Mouse (Mus musculus) midbrain, embryonic 15.5 days (tissue): ENCODE data around the gene Pmm1. TPM values are rescaled to one million over a fixed set of nuclear protein-coding genes. Genes with fewer than 3 reads are reported as not detected.
"Not testable (repeated sequence)": the region's sequence is repeated elsewhere in the genome, so short reads cannot be mapped to it uniquely, and the experiment has no call there.

Source experiments
- ATAC-seq: fragments of 200-750 bp; cut with Nextera tagmentation; replicated peaks from 2 replicates; pipeline ENCODE4 v1.8.0; 2017; ENCODE audit warnings: moderate TSS enrichment
- H3K27ac ChIP-seq: fragments of 300-500 bp; sonication (generic); 2 replicates; pipeline ENCODE4 v1.5.1; 2015; ENCODE audit warnings: mild to moderate bottlenecking, inconsistent platforms
- H3K27me3 ChIP-seq: fragments of 300-500 bp; sonication (generic); replicated peaks from 2 replicates; pipeline ENCODE4 v1.6.1; 2015; ENCODE audit warnings: inconsistent platforms
- H3K36me3 ChIP-seq: fragments of 300-500 bp; sonication (generic); replicated peaks from 2 replicates; pipeline ENCODE4 v1.6.1; 2015; ENCODE audit warnings: inconsistent platforms
- H3K4me1 ChIP-seq: fragments of 300-500 bp; sonication (generic); 2 replicates; pipeline ENCODE4 v1.6.1; 2015; ENCODE audit warnings: inconsistent platforms
- H3K4me2 ChIP-seq: fragments of 300-500 bp; sonication (generic); 2 replicates; pipeline ENCODE4 v1.6.1; 2015; ENCODE audit warnings: inconsistent platforms, mild to moderate bottlenecking, moderate library complexity
- H3K4me3 ChIP-seq: fragments of 300-500 bp; sonication (generic); 2 replicates; pipeline ENCODE4 v1.5.1; 2015; ENCODE audit warnings: mild to moderate bottlenecking, inconsistent platforms
- H3K9ac ChIP-seq: fragments of 300-500 bp; sonication (generic); 2 replicates; pipeline ENCODE4 v1.6.1; 2015; ENCODE audit warnings: mild to moderate bottlenecking, inconsistent platforms
- H3K9me3 ChIP-seq: fragments of 300-500 bp; sonication (generic); 2 replicates; pipeline ENCODE4 v1.6.1; 2016; ENCODE audit warnings: inconsistent platforms
- WGBS: fragments of 180-500 bp; shearing (Covaris S2); methylation state at CpG from one replicate; pipeline ENCODE4 v1.1.7; 2015; ENCODE audit warnings: mixed read lengths; 5-methylcytosine and 5-hydroxymethylcytosine counted together
- polyA plus RNA-seq: library from polyadenylated mRNA; unstranded; fragments of >200 nt; fragmentation: Nextera tagmentation; extraction: Ambion mirVana; gene quantifications from 2 replicates; pipeline ENCODE4 v1.2.1, GENCODE M21; 2015

Pmm1 gene
- polyA plus RNA-seq, 1 experiment from 2014 or later = 84.3 TPM

DNA sequence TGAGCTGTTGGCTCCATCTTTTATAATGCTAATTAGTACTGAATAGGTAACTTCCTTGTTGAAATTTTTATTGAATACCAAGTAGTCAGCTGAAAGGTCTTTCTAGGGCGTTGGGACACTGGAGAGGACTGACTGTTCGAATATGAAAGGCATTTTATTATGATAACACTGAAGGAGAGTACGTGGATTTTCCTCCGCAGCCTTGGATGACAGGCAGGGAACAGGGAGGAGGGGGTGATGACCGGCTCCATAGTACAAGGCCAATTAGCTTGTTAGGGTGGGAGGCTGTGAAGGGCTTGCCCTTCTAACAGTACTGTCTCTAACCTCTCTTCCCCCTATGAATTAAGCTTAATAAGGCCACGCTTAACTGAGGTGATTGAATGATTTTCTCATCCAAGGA is 8.9 kb upstream of the Pmm1 start:
- not testable (repeated sequence) for ATAC-seq, H3K4me3 ChIP-seq, H3K27me3 ChIP-seq, H3K4me2 ChIP-seq, H3K27ac ChIP-seq, H3K9ac ChIP-seq, H3K4me1 ChIP-seq, H3K9me3 ChIP-seq, H3K36me3 ChIP-seq
- WGBS = 69% methylated on average over 6 of the region's 6 CpGs

- Histone ChIP-seq H3K27me3 (no peaks in the 10 kb centered on the region), H3K4me2 (no peak overlapping the region), H3K27ac (no peak overlapping the region), H3K9me3 (0 out of 2 replicates have a peak, but pooled peaks cover 2% of the 10 kb centered on the region), H3K4me1 (no peaks in the 10 kb centered on the region), H3K36me3 (no peaks in the 10 kb centered on the region), H3K4me3 (no peak overlapping the region), H3K9ac (no peak overlapping the region)
- whole genome bisulfite sequencing = 79% methylated on average over 7 of the region's 7 CpGs
- no peak for ATAC-seq
These were observed 8.4 kb upstream of the Pmm1 start for GRCm38 (mm10) chr15:81969173-81969572.

GRCm38 (mm10) chr15:81968447-81968846 is 7.7 kb upstream of the Pmm1 start:
- no peaks in the 10 kb centered on the region for H3K36me3 ChIP-seq
- H3K27ac ChIP-seq = no peak overlapping the region
- H3K9me3 ChIP-seq = 0 out of 2 replicates have a peak, but pooled peaks cover 2% of the 10 kb centered on the region
- no peak overlapping the region for H3K9ac ChIP-seq
- no peak overlapping the region for H3K4me3 ChIP-seq
- ATAC-seq = no peak
- 80% methylated on average over 2 of the region's 2 CpGs for WGBS
- no peak overlapping the region for H3K4me2 ChIP-seq
- no peaks in the 10 kb centered on the region for H3K4me1 ChIP-seq
- H3K27me3 ChIP-seq = no peaks in the 10 kb centered on the region

GRCm38 (mm10) chr15:81967821-81968220 is 7.1 kb upstream of the Pmm1 start:
- Histone ChIP-seq H3K36me3 (no peaks in the 10 kb centered on the region), H3K9me3 (0 out of 2 replicates have a peak, but pooled peaks cover 2% of the 10 kb centered on the region), H3K27me3 (no peaks in the 10 kb centered on the region), H3K27ac (no peak overlapping the region), H3K4me2 (no peak overlapping the region), H3K9ac (no peak overlapping the region), H3K4me3 (no peak overlapping the region), H3K4me1 (no peaks in the 10 kb centered on the region)
- WGBS = 88% methylated on average over 5 of the region's 5 CpGs
- ATAC-seq = no peak

- H3K36me3 ChIP-seq = no peaks in the 10 kb centered on the region
- H3K9ac ChIP-seq = no peak overlapping the region
- H3K4me1 ChIP-seq = no peaks in the 10 kb centered on the region
- H3K9me3 ChIP-seq = no peaks in the 10 kb centered on the region
- H3K27me3 ChIP-seq = no peaks in the 10 kb centered on the region
- no peak overlapping the region for H3K4me2 ChIP-seq
- H3K4me3 ChIP-seq = no peak overlapping the region
- 85% methylated on average over 12 of the region's 14 CpGs for WGBS
- no peak for ATAC-seq
- H3K27ac ChIP-seq = no peak overlapping the region
These were observed 5.5 kb upstream of the Pmm1 start for GRCm38 (mm10) chr15:81966062-81966829.

GRCm38 (mm10) chr15:81964980-81965545 is 4.3 kb upstream of the Pmm1 start:
- no peak for ATAC-seq
- H3K4me2 ChIP-seq = no peak overlapping the region
- no peak overlapping the region for H3K9ac ChIP-seq
- no peaks in the 10 kb centered on the region for H3K36me3 ChIP-seq
- no peak overlapping the region for H3K27ac ChIP-seq
- no peaks in the 10 kb centered on the region for H3K27me3 ChIP-seq
- no peaks in the 10 kb centered on the region for H3K4me1 ChIP-seq
- 43% methylated on average over 4 of the region's 4 CpGs for WGBS
- no peaks in the 10 kb centered on the region for H3K9me3 ChIP-seq
- no peak overlapping the region for H3K4me3 ChIP-seq

DNA sequence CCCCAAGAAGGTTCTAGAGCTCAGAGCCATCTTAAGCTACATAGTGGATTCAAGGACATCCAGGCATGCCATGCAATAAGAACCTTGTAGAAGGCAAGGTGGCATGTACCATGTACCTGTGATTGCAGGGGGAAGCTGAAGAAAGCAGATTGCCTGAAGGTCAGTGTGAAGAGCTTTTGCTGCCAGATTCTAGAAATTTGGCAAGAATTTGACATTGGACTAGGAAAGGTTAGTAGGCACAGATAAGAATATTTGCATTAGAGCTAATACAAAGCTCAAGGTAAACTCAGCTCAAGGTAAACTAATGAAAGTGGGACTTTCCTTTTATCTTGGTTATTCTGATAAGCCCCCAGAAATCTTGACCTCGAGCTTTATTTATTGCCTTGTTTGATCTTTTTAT is 3.5 kb upstream of the Pmm1 start:
- no peak overlapping the region for H3K4me2 ChIP-seq
- H3K27ac ChIP-seq = no peak overlapping the region
- H3K4me1 ChIP-seq = peaks cover 7% of the 10 kb centered on the region
- H3K4me3 ChIP-seq = no peak overlapping the region
- no peak for ATAC-seq
- no peaks in the 10 kb centered on the region for H3K36me3 ChIP-seq
- no peaks in the 10 kb centered on the region for H3K27me3 ChIP-seq
- H3K9ac ChIP-seq = no peak overlapping the region
- no peaks in the 10 kb centered on the region for H3K9me3 ChIP-seq
- WGBS = 70% methylated on average over 1 of the region's 1 CpGs

- WGBS = 4% methylated on average over 7 of the region's 8 CpGs
- Histone ChIP-seq H3K36me3 (no peaks in the 10 kb centered on the region), H3K27me3 (no peaks in the 10 kb centered on the region), H3K9ac (peak overlapping the region; percentile 25; the same call in 1 of the 2 replicates), H3K4me3 (peak overlapping the region; percentile 51), H3K4me2 (peak overlapping the region; percentile 75), H3K4me1 (peaks cover 7% of the 10 kb centered on the region), H3K27ac (peak overlapping the region; percentile 87), H3K9me3 (no peaks in the 10 kb centered on the region)
- ATAC-seq = no peak; the same call in 1 of the 2 replicates
These were observed 335 bp upstream of the Pmm1 start for GRCm38 (mm10) chr15:81961078-81961451.

GRCm38 (mm10) chr15:81958906-81959305 is 1.8 kb downstream of the Pmm1 start:
- Histone ChIP-seq H3K36me3 (peaks cover 11% of the 10 kb centered on the region), H3K9me3 (no peaks in the 10 kb centered on the region), H3K27ac (no peak overlapping the region), H3K27me3 (no peaks in the 10 kb centered on the region), H3K4me3 (no peak overlapping the region), H3K4me1 (peaks cover 7% of the 10 kb centered on the region), H3K9ac (peak overlapping the region; percentile 11; the same call in 1 of the 2 replicates), H3K4me2 (no peak overlapping the region)
- 92% methylated on average over 3 of the region's 3 CpGs for WGBS
- ATAC-seq = no peak

DNA sequence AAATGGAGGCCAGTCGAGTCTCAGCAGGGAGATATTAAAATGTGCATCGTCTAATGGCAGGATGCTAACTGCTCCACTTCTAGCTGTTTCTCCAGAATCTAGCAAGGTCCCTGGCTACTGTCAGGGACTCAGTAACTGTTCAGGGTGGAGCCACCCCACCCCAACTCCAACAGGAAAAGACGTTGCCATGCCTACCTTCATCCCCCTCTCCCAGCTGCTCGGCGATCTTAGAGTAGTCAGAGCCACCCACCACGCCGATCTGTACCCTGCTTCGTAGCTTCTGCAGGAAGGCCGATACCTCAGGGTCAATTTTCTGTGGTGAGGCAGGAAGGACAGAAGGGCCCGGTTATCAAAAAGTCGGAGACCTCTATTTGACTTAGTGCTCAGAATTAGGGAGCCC is 3.1 kb downstream of the Pmm1 start:
- no peak overlapping the region for H3K9ac ChIP-seq
- WGBS = 88% methylated on average over 11 of the region's 11 CpGs

DNA sequence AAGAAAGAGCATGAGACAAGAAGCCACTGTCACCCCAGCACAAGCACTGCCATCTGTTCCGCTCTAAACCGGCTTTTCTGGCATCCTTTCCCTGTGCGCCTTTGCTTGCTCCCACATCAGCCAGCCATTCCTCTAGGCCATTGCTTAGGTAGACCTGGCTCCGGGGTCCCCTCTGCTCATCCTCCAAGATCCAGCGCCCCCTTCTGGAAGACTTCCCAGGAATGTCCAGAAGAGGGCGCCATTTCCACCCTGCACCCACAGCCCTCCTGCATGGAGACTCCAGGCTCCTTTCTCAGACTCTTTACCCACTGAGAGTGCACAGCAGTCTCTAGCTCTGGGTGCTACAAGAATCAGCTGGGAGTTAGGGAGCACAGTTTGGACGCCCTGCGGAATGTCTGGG is 4.3 kb downstream of the Pmm1 start:
- H3K27me3 ChIP-seq = no peaks in the 10 kb centered on the region
- H3K9ac ChIP-seq = no peak overlapping the region
- no peak overlapping the region for H3K4me2 ChIP-seq
- H3K4me1 ChIP-seq = peaks cover 7% of the 10 kb centered on the region
- H3K9me3 ChIP-seq = no peaks in the 10 kb centered on the region
- no peak overlapping the region for H3K27ac ChIP-seq
- ATAC-seq = no peak
- H3K4me3 ChIP-seq = no peak overlapping the region
- WGBS = 55% methylated on average over 8 of the region's 8 CpGs
- H3K36me3 ChIP-seq = peaks cover 13% of the 10 kb centered on the region

More for the DNA sequence above, 3.1 kb downstream of the Pmm1 start:
- Histone ChIP-seq H3K4me1 (peaks cover 7% of the 10 kb centered on the region), H3K27me3 (no peaks in the 10 kb centered on the region), H3K27ac (no peak overlapping the region), H3K4me3 (no peak overlapping the region), H3K36me3 (peaks cover 11% of the 10 kb centered on the region), H3K9me3 (no peaks in the 10 kb centered on the region), H3K4me2 (no peak overlapping the region)
- ATAC-seq = no peak

DNA sequence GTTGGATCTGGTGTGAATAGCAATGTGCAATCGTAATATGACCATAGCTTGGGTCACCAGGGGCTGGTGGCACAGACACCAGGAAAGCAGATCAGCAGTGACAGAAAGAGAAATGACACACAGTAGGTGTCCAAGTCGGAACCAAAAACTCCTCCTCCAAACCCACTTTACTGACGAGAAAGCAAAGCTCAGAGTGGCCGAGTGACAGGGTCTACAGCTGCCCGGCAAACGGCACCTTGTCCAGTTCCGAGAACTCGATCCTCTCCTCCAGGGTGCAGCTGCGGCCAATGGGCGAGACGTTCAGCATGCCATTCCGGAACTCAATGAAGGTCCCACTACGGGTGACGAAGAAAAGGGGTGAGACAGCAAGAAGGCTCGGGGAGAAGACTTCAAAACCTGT is 5.3 kb downstream of the Pmm1 start:
- no peaks in the 10 kb centered on the region for H3K9me3 ChIP-seq
- H3K27me3 ChIP-seq = no peaks in the 10 kb centered on the region
- H3K9ac ChIP-seq = no peak overlapping the region
- H3K4me3 ChIP-seq = no peak overlapping the region
- 93% methylated on average over 15 of the region's 15 CpGs for WGBS
- no peak overlapping the region for H3K4me2 ChIP-seq
- H3K36me3 ChIP-seq = peaks cover 23% of the 10 kb centered on the region
- no peak for ATAC-seq
- peaks cover 7% of the 10 kb centered on the region for H3K4me1 ChIP-seq
- H3K27ac ChIP-seq = no peak overlapping the region

DNA sequence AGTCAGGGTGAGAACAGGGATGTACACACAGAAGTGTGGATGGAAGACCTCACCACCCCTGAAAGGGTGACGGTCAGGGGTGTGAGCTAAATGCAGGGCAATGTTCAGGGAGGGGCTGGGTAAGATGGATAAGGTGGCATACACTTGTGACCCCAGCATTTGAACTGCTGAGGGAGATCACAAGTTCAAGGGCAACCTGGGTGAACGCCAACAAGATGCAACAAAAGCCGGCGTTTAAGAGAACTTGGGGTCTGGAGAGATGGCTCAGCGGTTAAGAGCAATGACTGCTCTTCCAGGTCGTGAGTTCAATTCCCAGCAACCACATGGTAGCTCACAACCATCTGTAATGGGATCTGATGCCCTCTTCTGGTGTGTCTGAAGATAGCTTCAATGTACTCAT is 6.0 kb downstream of the Pmm1 start:
- 93% methylated on average over 6 of the region's 6 CpGs for WGBS
- peaks cover 3% of the 10 kb centered on the region for H3K4me1 ChIP-seq
- H3K4me3 ChIP-seq = no peak overlapping the region
- H3K27me3 ChIP-seq = no peaks in the 10 kb centered on the region
- no peak overlapping the region for H3K9ac ChIP-seq
- no peak overlapping the region for H3K27ac ChIP-seq
- peaks cover 29% of the 10 kb centered on the region for H3K36me3 ChIP-seq
- ATAC-seq = no peak
- H3K9me3 ChIP-seq = no peaks in the 10 kb centered on the region
- no peak overlapping the region for H3K4me2 ChIP-seq
